Mouse (Mus musculus): ENCODE measurements around the gene Zfp26. TPM values are rescaled to one million over a fixed set of nuclear protein-coding genes. Genes with fewer than 3 reads are reported as not detected.
A peak's percentile ranks its signal among the peaks of the same experiment; 100 is the strongest.

The Zfp26 gene
- polyA plus RNA-seq (2015; fragmentation: Nextera tagmentation; extraction: Ambion mirVana), result 15.2 and 15.3 TPM in 2 replicates

DNA sequence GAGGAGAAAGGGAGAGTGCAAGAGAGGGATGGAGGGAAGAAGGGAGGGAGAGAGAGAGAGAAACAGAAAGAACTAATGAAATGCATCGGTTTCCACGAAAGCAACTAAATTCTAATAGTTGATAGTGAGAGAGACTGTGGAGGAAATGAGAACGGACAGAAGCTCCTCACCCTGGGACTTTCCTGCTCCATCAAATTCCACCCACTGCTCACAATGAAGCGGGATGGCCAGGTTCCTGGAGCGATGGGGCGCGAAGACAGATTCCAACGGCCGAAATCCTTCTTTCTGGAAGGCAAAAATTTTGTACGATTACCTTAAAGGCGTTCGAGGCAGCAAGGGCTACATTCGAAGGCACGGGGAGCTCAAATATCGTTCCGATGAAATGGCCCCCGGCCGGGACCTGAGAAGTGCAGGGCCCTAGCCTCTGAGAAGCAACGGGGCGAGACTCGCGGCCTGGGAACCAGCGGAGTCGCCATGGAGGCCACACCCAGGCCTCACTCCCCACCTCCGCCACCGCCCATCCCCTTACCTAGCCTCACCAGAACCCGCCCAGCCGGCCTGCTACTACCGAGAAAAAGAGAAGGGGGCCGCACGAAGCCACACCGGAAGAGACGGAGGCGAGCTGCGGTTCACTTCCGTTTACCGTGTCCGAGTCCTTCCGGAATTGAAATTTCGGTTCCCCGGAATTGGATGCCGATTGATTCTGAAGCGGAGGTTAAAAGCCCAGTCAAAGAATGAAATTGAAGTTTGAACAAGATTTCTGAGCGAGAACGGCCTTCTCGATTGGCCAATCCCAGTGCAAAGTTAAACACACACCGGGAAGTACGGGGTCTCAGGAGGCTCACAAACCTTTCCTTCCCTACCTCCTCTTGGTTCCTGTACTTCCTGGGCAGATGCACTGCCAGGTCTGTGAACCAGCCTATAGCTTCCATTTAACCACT lies at the start of gene Zfp26:
Gene Zfp26, minus strand, starts transcription at position 786 of the 941 bp plus-strand sequence.
- H3K4me2 ChIP-seq, result peak within 1 kb of the TSS; percentile 96
- peak within 1 kb of the TSS; percentile 59 for H3K4me3 ChIP-seq
- WGBS, result under 1% methylated on average over 48 of the region's 48 CpGs
- peaks cover 29% of the 10 kb centered on the region for H3K36me3 ChIP-seq
- peak; percentile 90 for ATAC-seq (ENCODE audit: low read depth)
- no peaks in the 10 kb centered on the region for H3K9me3 ChIP-seq
- peak within 1 kb of the TSS; percentile 78 for H3K27ac ChIP-seq (replicated peaks)
- peaks cover 4% of the 10 kb centered on the region; the same call in 1 of the 2 replicates for H3K27me3 ChIP-seq
- H3K4me1 ChIP-seq (replicated peaks), result peaks cover 23% of the 10 kb centered on the region
- H3K9ac ChIP-seq, result peak within 1 kb of the TSS; percentile 87

DNA sequence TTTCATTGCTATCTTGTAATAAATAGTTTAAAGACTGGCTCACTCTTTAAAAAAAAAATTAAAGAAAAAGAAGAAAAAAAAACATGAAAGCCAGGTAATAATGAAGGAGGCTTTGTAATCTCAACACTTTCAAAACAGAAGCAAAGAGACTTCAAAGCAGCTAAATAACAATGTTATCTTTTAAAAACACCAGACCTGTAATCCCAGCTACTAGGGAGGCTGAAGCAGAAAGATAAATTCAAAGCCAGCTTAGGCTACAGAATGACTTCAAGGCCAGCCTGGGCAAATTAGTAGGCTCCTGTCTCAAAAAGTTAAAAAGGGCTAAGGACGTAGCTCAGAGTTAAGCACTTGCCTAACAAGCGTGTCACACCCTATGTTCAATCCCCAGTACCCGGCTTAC lies 49.7 kb upstream of the Zfp26 start:
- Histone ChIP-seq H3K27ac (replicated peaks) (no peak overlapping the region), H3K9ac (no peak overlapping the region), H3K4me2 (no peak overlapping the region), H3K36me3 (peaks cover 64% of the 10 kb centered on the region), H3K4me1 (replicated peaks) (peaks cover 24% of the 10 kb centered on the region), H3K27me3 (no peaks in the 10 kb centered on the region), H3K9me3 (no peaks in the 10 kb centered on the region), H3K4me3 (no peak overlapping the region)
- ATAC-seq (ENCODE audit: low read depth), result no peak
- WGBS, result 82% methylated on average over 3 of the region's 3 CpGs

DNA sequence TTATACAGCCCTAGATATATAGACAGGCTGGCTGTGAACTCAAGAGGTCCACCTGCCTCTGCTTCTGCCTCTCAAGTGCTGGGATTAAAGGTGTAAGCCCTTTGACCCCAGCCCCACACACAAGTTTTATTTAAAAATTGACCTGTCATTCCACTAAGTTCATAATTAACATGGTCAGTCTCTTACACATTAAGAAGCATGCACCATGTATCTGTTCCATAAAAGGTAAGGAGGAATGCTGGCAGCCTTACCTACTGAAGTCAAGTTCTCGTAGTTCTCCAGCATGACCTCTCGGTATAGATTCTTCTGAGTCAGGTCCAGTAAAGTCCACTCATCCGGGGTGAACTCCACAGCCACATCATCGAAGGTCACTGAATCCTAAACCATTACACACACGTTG lies 44.8 kb upstream of the Zfp26 start:
- Histone ChIP-seq H3K9me3 (no peaks in the 10 kb centered on the region), H3K4me3 (no peak overlapping the region), H3K9ac (no peak overlapping the region), H3K4me1 (replicated peaks) (peaks cover 4% of the 10 kb centered on the region; the same call in 1 of the 2 replicates), H3K27me3 (no peaks in the 10 kb centered on the region), H3K36me3 (peaks cover 78% of the 10 kb centered on the region), H3K4me2 (no peak overlapping the region), H3K27ac (replicated peaks) (no peak overlapping the region)
- 88% methylated on average over 5 of the region's 5 CpGs for WGBS
- ATAC-seq (ENCODE audit: low read depth), result no peak

DNA sequence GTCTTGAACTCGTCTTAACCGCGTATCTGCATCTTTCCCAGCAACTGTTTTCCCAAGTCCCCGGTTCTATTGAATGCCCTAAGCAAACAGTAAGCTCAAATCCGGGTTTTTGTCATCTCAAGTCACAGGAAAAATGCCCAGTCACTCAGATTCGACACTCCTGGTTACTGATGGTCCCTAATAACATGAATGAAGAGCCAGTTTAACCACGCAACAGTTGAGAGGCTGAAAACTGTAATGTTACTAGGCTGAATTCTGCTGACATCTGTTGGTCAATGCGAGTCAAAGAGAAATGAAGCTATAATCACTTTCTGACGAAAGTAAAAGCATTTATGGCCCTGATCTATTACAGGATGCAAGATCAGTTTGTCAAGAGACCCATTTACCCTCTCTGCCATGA lies 33.3 kb upstream of the Zfp26 start:
- peak overlapping the region; percentile 97 for H3K27ac ChIP-seq (replicated peaks)
- H3K36me3 ChIP-seq, result peaks cover 31% of the 10 kb centered on the region
- H3K9ac ChIP-seq, result peak overlapping the region; percentile 92
- H3K4me3 ChIP-seq, result peak overlapping the region; percentile 90
- 7% methylated on average over 9 of the region's 9 CpGs for WGBS
- peaks cover 40% of the 10 kb centered on the region for H3K4me1 ChIP-seq (replicated peaks)
- H3K4me2 ChIP-seq, result peak overlapping the region; percentile 80
- peak; percentile 7; the same call in 1 of the 2 replicates for ATAC-seq (ENCODE audit: low read depth)
- no peaks in the 10 kb centered on the region for H3K9me3 ChIP-seq
- no peaks in the 10 kb centered on the region for H3K27me3 ChIP-seq

DNA sequence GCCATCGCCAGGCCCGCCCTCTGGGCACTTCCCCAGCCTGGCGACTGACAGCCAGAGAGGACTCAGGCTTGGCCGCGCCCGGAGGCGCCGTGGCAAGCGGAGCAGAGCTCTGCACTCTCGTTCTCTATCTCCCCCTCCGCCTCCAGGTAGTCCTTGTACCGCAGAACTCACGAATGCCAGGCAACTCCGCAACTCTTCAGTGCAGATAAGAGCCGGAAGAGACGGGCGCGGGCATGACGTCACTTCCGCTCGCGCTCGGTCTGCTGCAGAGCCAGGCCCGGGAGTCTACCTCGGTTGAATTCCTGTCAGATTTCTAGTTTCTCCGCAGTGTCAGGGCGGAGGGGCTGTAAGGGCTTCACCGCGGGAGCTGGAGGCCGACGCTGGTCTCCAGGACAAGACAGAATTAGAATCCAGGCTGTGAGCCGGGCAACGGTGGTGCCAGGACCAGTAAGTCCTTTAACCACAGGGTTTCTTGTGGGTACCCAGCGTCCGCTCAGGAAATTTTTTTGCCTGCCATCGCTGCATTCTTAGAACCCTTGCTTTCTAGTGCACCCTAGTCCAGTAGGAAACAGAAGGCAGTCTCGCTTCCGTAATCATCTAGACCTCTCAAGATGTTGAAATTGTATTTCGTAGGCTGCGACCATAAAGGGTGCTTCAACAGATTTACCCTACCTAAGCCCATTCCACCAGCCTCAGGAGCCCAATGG lies 32.7 kb upstream of the Zfp26 start, which contains the start of gene Zfp426:
Gene Zfp426, minus strand, starts transcription at position 220 of the 707 bp plus-strand sequence.
- Histone ChIP-seq H3K27ac (replicated peaks) (peak within 1 kb of the TSS; percentile 97), H3K36me3 (peaks cover 25% of the 10 kb centered on the region), H3K9ac (peak within 1 kb of the TSS; percentile 92), H3K4me3 (peak within 1 kb of the TSS; percentile 90), H3K4me1 (replicated peaks) (peaks cover 40% of the 10 kb centered on the region), H3K27me3 (no peaks in the 10 kb centered on the region), H3K9me3 (no peaks in the 10 kb centered on the region), H3K4me2 (peak within 1 kb of the TSS; percentile 80)
- 1% methylated on average over 40 of the region's 40 CpGs for WGBS
- peak; percentile 97 for ATAC-seq (ENCODE audit: low read depth)

DNA sequence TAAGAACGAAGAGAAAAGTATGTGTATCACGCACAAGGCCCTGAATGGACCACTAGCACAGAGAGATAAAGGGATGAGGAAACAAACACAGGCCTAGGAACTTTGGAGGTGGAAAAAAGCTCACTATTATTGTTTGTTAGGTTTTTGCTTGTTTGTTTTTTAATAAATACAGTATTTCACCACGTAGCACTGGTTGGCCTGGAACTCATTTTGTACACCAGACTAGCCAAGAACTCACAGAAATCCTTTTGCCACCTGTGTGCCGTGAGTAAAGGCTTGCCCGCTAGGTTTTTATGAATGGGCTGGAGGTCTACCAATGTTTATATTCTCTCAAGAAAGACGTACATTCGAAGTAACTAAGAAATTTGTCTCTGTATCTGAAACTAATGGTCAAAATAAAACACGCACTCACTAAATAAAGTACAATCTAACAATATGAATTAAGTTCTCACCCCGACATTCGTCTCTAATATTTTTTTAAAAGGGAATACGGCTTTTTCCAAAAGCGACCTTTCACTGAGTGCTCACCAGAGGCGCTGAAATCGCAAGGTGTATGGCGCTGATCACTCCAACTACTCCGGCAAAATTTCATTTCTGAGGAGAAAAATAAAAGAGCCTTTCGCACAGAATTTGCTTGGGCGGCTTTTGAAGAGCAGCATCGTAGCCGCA lies 32.0 kb upstream of the Zfp26 start:
- WGBS, result 12% methylated on average over 20 of the region's 20 CpGs
- Histone ChIP-seq H3K4me3 (peak overlapping the region; percentile 90), H3K27ac (replicated peaks) (peak overlapping the region; percentile 97), H3K4me1 (replicated peaks) (peaks cover 40% of the 10 kb centered on the region), H3K27me3 (no peaks in the 10 kb centered on the region), H3K4me2 (peak overlapping the region; percentile 80), H3K36me3 (peaks cover 19% of the 10 kb centered on the region), H3K9ac (peak overlapping the region; percentile 92), H3K9me3 (no peaks in the 10 kb centered on the region)
- no peak for ATAC-seq (ENCODE audit: low read depth)

DNA sequence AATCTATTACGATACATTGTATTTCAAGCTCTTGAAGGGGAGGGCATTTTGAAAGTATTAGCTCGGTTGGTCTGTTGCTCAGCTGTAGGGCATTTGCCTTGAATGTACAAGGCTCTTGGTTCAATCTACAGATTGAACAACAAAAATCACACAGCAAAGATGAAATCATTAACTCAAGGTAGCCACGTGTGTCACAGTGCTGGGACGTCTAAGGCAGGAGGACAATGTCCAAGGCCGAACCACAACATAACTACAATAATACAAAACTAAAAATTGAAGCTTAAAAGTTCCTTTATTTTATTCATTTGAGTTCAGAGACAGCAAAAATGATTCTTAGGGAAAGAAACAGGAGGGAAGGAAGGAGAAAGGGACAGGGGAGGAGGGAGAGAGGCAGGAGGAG lies 29.6 kb upstream of the Zfp26 start:
- peaks cover 29% of the 10 kb centered on the region for H3K36me3 ChIP-seq
- H3K9me3 ChIP-seq, result no peaks in the 10 kb centered on the region
- 92% methylated on average over 5 of the region's 5 CpGs for WGBS
- no peak overlapping the region for H3K4me2 ChIP-seq
- H3K9ac ChIP-seq, result 0 out of 2 replicates have a peak overlapping the region, but pooled peaks have one; percentile 12
- no peak overlapping the region for H3K27ac ChIP-seq (replicated peaks)
- H3K27me3 ChIP-seq, result no peaks in the 10 kb centered on the region
- H3K4me1 ChIP-seq (replicated peaks), result peaks cover 40% of the 10 kb centered on the region
- H3K4me3 ChIP-seq, result no peak overlapping the region
- no peak for ATAC-seq (ENCODE audit: low read depth)

DNA sequence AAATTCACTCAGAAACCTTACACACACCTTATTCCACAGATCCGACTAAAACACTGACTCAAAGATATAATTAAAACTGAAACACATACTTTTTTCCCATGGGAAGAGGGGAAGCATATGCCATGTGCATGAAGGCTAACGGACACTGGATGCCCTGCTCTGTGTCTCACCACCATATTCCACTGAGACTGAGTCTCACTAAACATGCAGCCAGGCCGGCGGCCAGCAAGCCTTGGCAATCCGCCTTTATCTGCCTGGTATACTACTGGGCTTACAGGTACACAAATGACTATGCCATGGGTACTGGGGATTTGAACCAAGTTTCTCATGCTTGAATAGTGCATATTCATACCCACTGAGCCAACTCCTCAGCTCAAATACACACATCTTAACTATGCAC lies 19.4 kb upstream of the Zfp26 start:
- 89% methylated on average over 5 of the region's 5 CpGs for WGBS
- ATAC-seq (ENCODE audit: low read depth), result no peak
- peaks cover 77% of the 10 kb centered on the region for H3K36me3 ChIP-seq

DNA sequence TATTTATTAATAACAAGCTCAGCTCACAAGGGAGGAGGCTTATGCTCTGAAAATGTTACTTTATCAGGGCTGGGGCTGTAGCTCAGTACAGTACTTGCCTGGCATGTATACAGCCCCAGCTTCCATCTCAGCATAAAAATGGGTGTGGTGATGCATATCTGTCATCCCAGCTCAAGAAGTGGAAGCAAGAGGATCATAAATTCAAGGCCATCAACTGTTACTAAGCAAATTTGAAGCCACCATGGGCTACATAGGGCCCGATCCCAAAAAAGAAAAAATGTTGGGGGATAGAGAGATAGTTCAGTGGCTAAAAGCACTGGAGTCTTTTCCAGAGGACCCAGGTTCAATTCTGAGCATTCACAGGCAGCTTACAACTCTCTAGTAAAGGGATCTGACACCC lies 16.7 kb upstream of the Zfp26 start:
- Histone ChIP-seq H3K9me3 (no peaks in the 10 kb centered on the region), H3K27me3 (no peaks in the 10 kb centered on the region), H3K9ac (no peak overlapping the region), H3K4me2 (no peak overlapping the region), H3K27ac (replicated peaks) (no peak overlapping the region), H3K4me3 (no peak overlapping the region), H3K4me1 (replicated peaks) (no peaks in the 10 kb centered on the region), H3K36me3 (peaks cover 80% of the 10 kb centered on the region)
- WGBS, result 97% methylated on average over 1 of the region's 1 CpGs
- ATAC-seq (ENCODE audit: low read depth), result no peak

More for the DNA sequence above, 19.4 kb upstream of the Zfp26 start:
- H3K27me3 ChIP-seq, result no peaks in the 10 kb centered on the region
- no peak overlapping the region for H3K9ac ChIP-seq
- no peaks in the 10 kb centered on the region for H3K4me1 ChIP-seq (replicated peaks)
- no peak overlapping the region for H3K4me3 ChIP-seq
- H3K9me3 ChIP-seq, result no peaks in the 10 kb centered on the region
- H3K4me2 ChIP-seq, result no peak overlapping the region
- no peak overlapping the region for H3K27ac ChIP-seq (replicated peaks)

DNA sequence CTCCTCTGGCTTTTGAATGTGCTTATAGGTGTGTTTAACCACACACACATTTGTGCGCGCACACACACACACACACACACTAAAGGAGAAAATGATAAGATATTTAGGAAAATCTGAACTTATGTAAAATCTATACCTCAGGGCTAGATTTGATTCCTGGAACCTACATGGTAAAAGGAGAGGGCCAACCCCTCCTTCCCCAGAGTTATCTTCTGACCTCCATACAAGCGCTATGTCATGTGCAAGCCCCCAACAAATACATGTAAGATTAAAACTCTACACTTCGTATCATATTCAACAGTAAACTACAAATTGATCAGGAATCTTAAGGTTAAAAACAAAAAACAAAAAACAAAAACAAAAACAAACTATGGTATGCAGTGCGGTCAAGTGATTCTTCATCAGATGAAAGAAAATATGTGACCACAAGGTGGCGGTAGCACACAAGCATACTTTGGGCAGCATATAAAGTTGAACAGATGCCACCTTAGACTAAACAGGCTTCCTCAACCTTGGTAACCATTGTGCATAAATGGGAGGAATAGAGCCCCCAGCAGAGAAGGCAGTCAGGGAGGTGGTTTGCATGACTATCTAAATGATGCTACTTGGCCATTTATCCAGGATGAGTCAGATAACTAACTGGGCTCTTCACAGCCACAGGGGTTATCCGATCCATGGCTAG lies 6.9 kb upstream of the Zfp26 start:
- H3K4me2 ChIP-seq, result no peak overlapping the region
- H3K9me3 ChIP-seq, result 0 out of 2 replicates have a peak, but pooled peaks cover 6% of the 10 kb centered on the region
- peaks cover 36% of the 10 kb centered on the region for H3K36me3 ChIP-seq
- H3K4me1 ChIP-seq (replicated peaks), result no peaks in the 10 kb centered on the region
- no peak overlapping the region for H3K27ac ChIP-seq (replicated peaks)
- peaks cover 4% of the 10 kb centered on the region; the same call in 1 of the 2 replicates for H3K27me3 ChIP-seq
- H3K9ac ChIP-seq, result no peak overlapping the region
- WGBS, result 57% methylated on average over 7 of the region's 7 CpGs
- peak; percentile 54; the same call in 1 of the 2 replicates for ATAC-seq (ENCODE audit: low read depth)
- no peak overlapping the region for H3K4me3 ChIP-seq

DNA sequence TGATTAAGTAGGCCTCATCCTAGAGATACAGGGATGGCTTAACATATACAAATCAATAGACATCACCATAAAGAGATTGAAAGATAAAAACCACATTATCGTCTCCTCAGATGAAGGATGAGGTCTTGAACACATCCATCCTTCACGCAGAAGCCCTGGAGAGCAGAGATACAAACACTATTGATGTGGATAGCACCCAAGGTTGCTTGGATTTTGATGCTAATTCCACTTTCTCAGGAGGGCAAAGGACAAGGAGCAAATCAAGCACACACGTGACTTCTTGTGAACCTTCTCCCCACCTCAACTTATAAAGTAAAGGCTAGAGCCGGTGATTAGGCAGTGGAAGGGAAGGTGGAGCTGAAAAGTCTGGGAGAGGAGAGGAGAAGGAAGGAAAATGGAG lies 6.3 kb downstream of the Zfp26 start:
- no peak overlapping the region for H3K27ac ChIP-seq (replicated peaks)
- WGBS, result 88% methylated on average over 4 of the region's 4 CpGs
- no peak for ATAC-seq (ENCODE audit: low read depth)
- H3K27me3 ChIP-seq, result no peaks in the 10 kb centered on the region
- no peak overlapping the region for H3K4me3 ChIP-seq
- H3K4me2 ChIP-seq, result no peak overlapping the region
- H3K9me3 ChIP-seq, result no peaks in the 10 kb centered on the region
- no peak overlapping the region for H3K9ac ChIP-seq
- peaks cover 13% of the 10 kb centered on the region for H3K4me1 ChIP-seq (replicated peaks)
- H3K36me3 ChIP-seq, result peaks cover 57% of the 10 kb centered on the region
